ENCODE assay signal across 13 mouse cellular contexts in the genomic region with DNA sequence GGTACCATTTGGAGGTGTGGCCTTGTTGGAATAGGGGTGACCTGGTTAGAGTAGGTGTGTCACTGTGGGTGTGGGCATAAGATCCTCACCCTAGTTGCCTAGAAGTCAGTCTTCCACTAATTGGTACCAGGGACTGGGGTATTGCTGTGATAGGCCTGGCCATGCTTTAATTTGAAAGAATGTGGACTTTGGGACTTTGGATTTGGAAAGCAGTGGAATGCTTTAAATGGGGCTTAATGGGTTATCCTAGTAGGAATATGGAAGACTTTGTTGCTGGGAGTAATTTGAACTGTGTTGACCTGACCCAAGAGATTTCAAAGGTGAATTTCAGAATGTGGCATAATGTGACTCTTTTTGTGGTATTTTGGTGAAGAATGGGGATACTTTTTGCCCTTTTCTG. TPM values are rescaled to one million over a fixed set of nuclear protein-coding genes. Genes with fewer than 3 reads are reported as not detected.
"Had no signal": no experiment of that assay in that cellular context is flagged by ENCODE, and none has a peak within 500 bp of the region (broad histone marks: within the 10 kb centered on the region; RNA-seq: fewer than 3 reads in every experiment).

No protein-coding gene starts in this region.

RNA-seq across cellular contexts. Expression of a gene that starts 58.7 kb away (rescaled TPM):
- polyA plus RNA-seq: embryonic facial prominence, embryonic 11.5 days; embryonic facial prominence, embryonic 13.5 days; embryonic facial prominence, embryonic 14.5 days; embryonic facial prominence, embryonic 15.5 days; erythroblast, embryonic 14.5 days; forebrain, embryonic 10.5 days; forebrain, embryonic 11.5 days; forebrain, embryonic 12.5 days; forebrain, embryonic 13.5 days; forebrain, embryonic 14.5 days; forebrain, embryonic 15.5 days; forebrain, embryonic 16.5 days; forebrain, postnatal 0 days had no signal
